Mouse (Mus musculus): ENCODE measurements around the gene Nckap1. TPM values are rescaled to one million over a fixed set of nuclear protein-coding genes. Genes with fewer than 3 reads are reported as not detected.

Nckap1 gene
- total and polyA plus RNA-seq, 2 experiments from 2014 or later = 34.5 to 90.0 TPM

GRCm38 (mm10) chr2:80559655-80560054, 21.5 kb downstream of the Nckap1 start:
- ATAC-seq (ENCODE audit: insufficient read depth, low read depth) (no peak), DNase-seq (ENCODE audit: low spot score) (no peak)
- Histone ChIP-seq H3K4me1 (ENCODE audit: control insufficient read depth, insufficient read depth) (peaks cover 9% of the 10 kb centered on the region), H3K9me3 (replicated peaks; ENCODE audit: control insufficient read depth, low read length) (no peaks in the 10 kb centered on the region), H3K27me3 (ENCODE audit: control insufficient read depth, insufficient read depth, low read length) (no peaks in the 10 kb centered on the region), H3K4me2 (ENCODE audit: low read depth, low read length) (no peak overlapping the region), H3K36me3 (replicated peaks; ENCODE audit: control insufficient read depth, insufficient read depth, low read length) (no peaks in the 10 kb centered on the region), H3K4me3 (ENCODE audit: low read depth, low read length) (no peak overlapping the region), H3K9ac (replicated peaks; ENCODE audit: low read depth, low read length) (no peak overlapping the region), H3K27ac (ENCODE audit: low read depth) (no peak overlapping the region)
- TF ChIP-seq CTCF (IDR thresholded peaks at IDR 0.05; ENCODE audit: low read depth) (no peak), EP300 (IDR thresholded peaks at IDR 0.05; ENCODE audit: low read depth) (no peak)
- WGBS = 58% methylated on average over 5 of the region's 5 CpGs

- no peak overlapping the region for H3K9ac ChIP-seq (replicated peaks; ENCODE audit: low read depth, low read length)
- no peak overlapping the region for H3K4me3 ChIP-seq (ENCODE audit: low read depth, low read length)
- DNase-seq (ENCODE audit: low spot score) = no peak
- no peaks in the 10 kb centered on the region for H3K9me3 ChIP-seq (replicated peaks; ENCODE audit: control insufficient read depth, low read length)
- 79% methylated on average over 4 of the region's 4 CpGs for WGBS
- no peaks in the 10 kb centered on the region for H3K4me1 ChIP-seq (ENCODE audit: control insufficient read depth, insufficient read depth)
- no peaks in the 10 kb centered on the region for H3K27me3 ChIP-seq (ENCODE audit: control insufficient read depth, insufficient read depth, low read length)
- H3K36me3 ChIP-seq (replicated peaks; ENCODE audit: control insufficient read depth, insufficient read depth, low read length) = peaks cover 40% of the 10 kb centered on the region
- ATAC-seq (ENCODE audit: insufficient read depth, low read depth) = no peak
- H3K4me2 ChIP-seq (ENCODE audit: low read depth, low read length) = no peak overlapping the region
- TF ChIP-seq CTCF (IDR thresholded peaks at IDR 0.05; ENCODE audit: low read depth) (no peak), EP300 (IDR thresholded peaks at IDR 0.05; ENCODE audit: low read depth) (no peak)
- H3K27ac ChIP-seq (ENCODE audit: low read depth) = no peak overlapping the region
Measured at GRCm38 (mm10) chr2:80554442-80554841, 26.7 kb downstream of the Nckap1 start.

GRCm38 (mm10) chr2:80549704-80550103, 31.5 kb downstream of the Nckap1 start:
- Histone ChIP-seq H3K4me3 (ENCODE audit: low read depth, low read length) (no peak overlapping the region), H3K9me3 (replicated peaks; ENCODE audit: control insufficient read depth, low read length) (no peaks in the 10 kb centered on the region), H3K4me2 (ENCODE audit: low read depth, low read length) (no peak overlapping the region), H3K36me3 (replicated peaks; ENCODE audit: control insufficient read depth, insufficient read depth, low read length) (peaks cover 64% of the 10 kb centered on the region), H3K9ac (replicated peaks; ENCODE audit: low read depth, low read length) (no peak overlapping the region), H3K27me3 (ENCODE audit: control insufficient read depth, insufficient read depth, low read length) (no peaks in the 10 kb centered on the region), H3K4me1 (ENCODE audit: control insufficient read depth, insufficient read depth) (no peaks in the 10 kb centered on the region), H3K27ac (ENCODE audit: low read depth) (no peak overlapping the region)
- 91% methylated on average over 4 of the region's 4 CpGs for WGBS
- TF ChIP-seq CTCF (IDR thresholded peaks at IDR 0.05; ENCODE audit: low read depth) = no peak
- no peak for TF ChIP-seq EP300 (IDR thresholded peaks at IDR 0.05; ENCODE audit: low read depth)
- no peak for ATAC-seq (ENCODE audit: insufficient read depth, low read depth)
- no peak for DNase-seq (ENCODE audit: low spot score)

- no peak overlapping the region for H3K4me3 ChIP-seq (ENCODE audit: low read depth, low read length)
- H3K27me3 ChIP-seq (ENCODE audit: control insufficient read depth, insufficient read depth, low read length) = no peaks in the 10 kb centered on the region
- H3K4me2 ChIP-seq (ENCODE audit: low read depth, low read length) = no peak overlapping the region
- TF ChIP-seq CTCF (IDR thresholded peaks at IDR 0.05; ENCODE audit: low read depth) = no peak
- no peak for TF ChIP-seq EP300 (IDR thresholded peaks at IDR 0.05; ENCODE audit: low read depth)
- no peak overlapping the region for H3K9ac ChIP-seq (replicated peaks; ENCODE audit: low read depth, low read length)
- H3K36me3 ChIP-seq (replicated peaks; ENCODE audit: control insufficient read depth, insufficient read depth, low read length) = peaks cover 72% of the 10 kb centered on the region
- H3K9me3 ChIP-seq (replicated peaks; ENCODE audit: control insufficient read depth, low read length) = no peaks in the 10 kb centered on the region
- H3K27ac ChIP-seq (ENCODE audit: low read depth) = no peak overlapping the region
- no peak for DNase-seq (ENCODE audit: low spot score)
- H3K4me1 ChIP-seq (ENCODE audit: control insufficient read depth, insufficient read depth) = no peaks in the 10 kb centered on the region
- ATAC-seq (ENCODE audit: insufficient read depth, low read depth) = no peak
- 97% methylated on average over 1 of the region's 1 CpGs for WGBS
Measured at GRCm38 (mm10) chr2:80547901-80548300, 33.3 kb downstream of the Nckap1 start.

- 76% methylated on average over 5 of the region's 5 CpGs for WGBS
- H3K4me3 ChIP-seq (ENCODE audit: low read depth, low read length) = no peak overlapping the region
- TF ChIP-seq CTCF (IDR thresholded peaks at IDR 0.05; ENCODE audit: low read depth) (no peak), EP300 (IDR thresholded peaks at IDR 0.05; ENCODE audit: low read depth) (no peak)
- H3K9me3 ChIP-seq (replicated peaks; ENCODE audit: control insufficient read depth, low read length) = no peaks in the 10 kb centered on the region
- no peaks in the 10 kb centered on the region for H3K27me3 ChIP-seq (ENCODE audit: control insufficient read depth, insufficient read depth, low read length)
- DNase-seq (ENCODE audit: low spot score) (no peak), ATAC-seq (ENCODE audit: insufficient read depth, low read depth) (no peak)
- H3K27ac ChIP-seq (ENCODE audit: low read depth) = no peak overlapping the region
- no peaks in the 10 kb centered on the region for H3K4me1 ChIP-seq (ENCODE audit: control insufficient read depth, insufficient read depth)
- H3K9ac ChIP-seq (replicated peaks; ENCODE audit: low read depth, low read length) = no peak overlapping the region
- H3K4me2 ChIP-seq (ENCODE audit: low read depth, low read length) = no peak overlapping the region
- H3K36me3 ChIP-seq (replicated peaks; ENCODE audit: control insufficient read depth, insufficient read depth, low read length) = peaks cover 62% of the 10 kb centered on the region
Measured at GRCm38 (mm10) chr2:80542801-80543200, 38.4 kb downstream of the Nckap1 start.

GRCm38 (mm10) chr2:80537156-80537555, 44.0 kb downstream of the Nckap1 start:
- Histone ChIP-seq H3K36me3 (replicated peaks; ENCODE audit: control insufficient read depth, insufficient read depth, low read length) (peaks cover 65% of the 10 kb centered on the region), H3K27ac (ENCODE audit: low read depth) (no peak overlapping the region), H3K9me3 (replicated peaks; ENCODE audit: control insufficient read depth, low read length) (no peaks in the 10 kb centered on the region), H3K9ac (replicated peaks; ENCODE audit: low read depth, low read length) (no peak overlapping the region), H3K4me1 (ENCODE audit: control insufficient read depth, insufficient read depth) (no peaks in the 10 kb centered on the region), H3K4me3 (ENCODE audit: low read depth, low read length) (no peak overlapping the region), H3K4me2 (ENCODE audit: low read depth, low read length) (no peak overlapping the region), H3K27me3 (ENCODE audit: control insufficient read depth, insufficient read depth, low read length) (no peaks in the 10 kb centered on the region)
- TF ChIP-seq CTCF (IDR thresholded peaks at IDR 0.05; ENCODE audit: low read depth) (peak; percentile 12; the same call in 1 of the 2 replicates), EP300 (IDR thresholded peaks at IDR 0.05; ENCODE audit: low read depth) (no peak)
- DNase-seq (ENCODE audit: low spot score) (no peak), ATAC-seq (ENCODE audit: insufficient read depth, low read depth) (no peak)
- 63% methylated on average over 3 of the region's 3 CpGs for WGBS

Data from heart, postnatal 0 days (tissue).